Mouse (Mus musculus) embryonic fibroblast, embryonic 13.5 days (primary cell): ENCODE results near the gene Arl14. TPM values are rescaled to one million over a fixed set of nuclear protein-coding genes. Genes with fewer than 3 reads are reported as not detected.
"Not testable (repeated sequence)": the region's sequence is repeated elsewhere in the genome, so short reads cannot be mapped to it uniquely, and the experiment has no call there.

Source experiments
- H3K27ac ChIP-seq: 2 replicates; pipeline ENCODE4 v1.5.1; 2012; ENCODE audit warnings: low read length, control low read depth, inconsistent platforms; ENCODE audit not compliant: insufficient read depth
- H3K4me1 ChIP-seq: 2 replicates; pipeline ENCODE4 v1.6.1; 2011; ENCODE audit warnings: low read length; ENCODE audit not compliant: control insufficient read depth, insufficient read depth
- H3K4me3 ChIP-seq: 2 replicates; pipeline ENCODE4 v1.5.1; 2011; ENCODE audit warnings: mild to moderate bottlenecking, control low read depth, low read length; ENCODE audit not compliant: insufficient read depth
- CTCF ChIP-seq: IDR thresholded peaks from 2 replicates; pipeline ENCODE4 v1.5.1; 2011; ENCODE audit warnings: mild to moderate bottlenecking, control low read depth, low read length, moderate library complexity, borderline replicate concordance; ENCODE audit not compliant: insufficient read depth
- POLR2A ChIP-seq: IDR thresholded peaks from 2 replicates; pipeline ENCODE4 v1.6.1; 2011; ENCODE audit warnings: low read depth, mild to moderate bottlenecking, control low read depth, low read length, moderate library complexity
- polyA plus RNA-seq: library from polyadenylated mRNA; stranded (reverse); fragments of >200 nt; gene quantifications from 2 replicates; pipeline ENCODE4 v1.2.4, GENCODE M21; 2011; ENCODE audit warnings: low read depth; ENCODE audit not compliant: missing spikeins, insufficient read length

The Arl14 gene
- polyA plus RNA-seq, 1 experiment, result not detected

DNA sequence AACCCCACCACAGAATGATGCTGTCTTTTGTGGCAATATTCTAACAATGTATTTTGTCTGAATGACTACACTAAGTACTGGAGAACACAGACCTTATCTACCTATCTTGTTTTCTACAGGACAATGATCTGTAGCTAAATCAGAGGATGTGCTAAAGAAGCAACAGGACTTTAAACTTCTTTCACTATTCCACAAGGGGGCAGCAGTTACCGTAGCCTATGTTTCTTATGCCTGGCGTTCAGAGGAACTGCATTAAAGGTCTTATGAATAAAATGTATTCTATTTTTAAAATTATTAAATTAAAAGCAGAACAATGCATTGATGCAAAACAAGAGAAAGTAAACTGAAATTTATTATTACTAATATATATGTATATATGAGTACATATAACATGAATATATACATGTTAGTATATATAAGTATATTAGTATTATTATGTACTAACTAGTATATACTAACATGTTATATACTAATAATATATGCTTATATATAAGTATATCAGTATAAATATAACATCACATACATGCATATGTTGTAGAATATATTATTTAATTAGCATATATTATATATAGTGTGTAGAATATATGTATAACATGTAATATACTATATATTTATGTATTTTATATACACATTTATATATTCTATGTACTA is 35.0 kb downstream of the Arl14 start:
- peaks cover 9% of the 10 kb centered on the region for H3K4me1 ChIP-seq
- H3K27ac ChIP-seq, result no peak overlapping the region
- TF ChIP-seq CTCF (no peak), POLR2A (no peak)
- no peak overlapping the region for H3K4me3 ChIP-seq

DNA sequence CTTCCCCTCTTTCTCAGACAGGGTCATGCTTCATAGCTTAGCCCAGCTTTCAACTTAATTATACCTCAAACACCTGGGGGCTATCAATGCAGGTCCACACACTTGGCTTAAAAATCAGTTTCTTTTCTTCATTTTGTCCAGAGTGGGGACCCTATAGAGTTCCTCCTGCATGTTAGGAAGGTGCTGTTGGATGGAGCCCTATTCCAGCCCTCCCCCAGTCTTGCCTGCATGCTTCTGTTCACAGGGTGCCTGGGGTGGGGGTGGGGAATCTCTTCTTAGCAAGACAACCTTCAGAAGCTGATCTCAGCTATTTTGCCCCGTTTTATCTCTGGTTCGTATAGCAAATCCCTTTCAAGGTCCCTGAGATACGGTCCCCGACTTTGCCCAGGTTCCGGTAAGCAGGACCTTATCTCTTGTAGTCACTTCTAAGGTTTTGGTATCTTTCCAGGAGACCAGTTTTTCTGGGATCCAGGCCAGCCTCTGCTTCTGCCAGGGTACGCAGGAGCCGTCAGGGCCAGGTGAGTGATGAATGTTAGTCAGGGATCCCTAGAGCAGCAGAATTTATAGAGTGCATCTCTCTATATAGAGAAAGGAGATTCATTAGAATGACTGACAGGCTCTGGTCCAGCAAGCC is 40.9 kb downstream of the Arl14 start:
- no peak for TF ChIP-seq POLR2A
- no peak for TF ChIP-seq CTCF
- no peak overlapping the region for H3K4me3 ChIP-seq
- no peak overlapping the region for H3K27ac ChIP-seq
- peaks cover 5% of the 10 kb centered on the region; the same call in 1 of the 2 replicates for H3K4me1 ChIP-seq

DNA sequence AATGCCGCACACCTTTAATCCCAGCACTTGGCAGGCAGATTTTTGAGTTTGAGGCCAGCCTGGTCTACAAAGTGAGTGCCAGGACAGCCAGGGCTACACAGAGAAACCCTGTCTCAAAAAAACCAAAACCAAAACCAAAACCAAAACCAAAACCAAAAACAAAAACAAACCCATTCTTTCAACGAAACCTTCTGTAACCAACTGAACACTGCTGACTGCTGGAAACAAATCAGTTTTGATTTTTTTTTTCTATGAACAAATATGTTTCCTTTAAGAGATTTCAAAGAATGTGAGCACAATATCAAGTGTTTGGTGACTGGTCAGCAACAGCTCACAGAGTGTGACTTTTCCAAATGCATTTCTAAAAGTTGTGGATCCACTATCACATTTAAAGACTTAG is 42.1 kb downstream of the Arl14 start:
- not testable (repeated sequence) for H3K4me3 ChIP-seq

DNA sequence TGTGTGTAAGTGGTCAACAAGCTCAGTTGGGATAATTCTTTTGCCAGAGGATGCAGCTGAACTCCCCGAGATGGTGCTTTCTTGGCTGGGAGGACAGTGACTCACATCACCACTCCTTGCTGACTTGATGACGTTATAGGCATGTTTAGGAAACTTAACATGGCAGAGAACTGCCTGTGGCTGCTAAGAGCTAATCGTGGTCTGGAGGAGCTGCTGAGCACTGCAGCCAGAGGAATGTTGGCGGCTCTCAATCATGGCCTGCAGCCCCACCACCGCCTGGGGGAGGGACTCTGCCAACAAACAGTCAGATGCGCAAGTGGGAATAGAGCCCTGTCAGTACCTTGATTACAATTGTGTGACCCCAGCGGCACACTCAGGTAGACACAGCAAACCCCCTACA is 49.6 kb downstream of the Arl14 start:
- Histone ChIP-seq H3K27ac (no peak overlapping the region), H3K4me1 (no peaks in the 10 kb centered on the region), H3K4me3 (no peak overlapping the region)
- no peak for TF ChIP-seq POLR2A
- no peak for TF ChIP-seq CTCF

More for the DNA sequence above, 42.1 kb downstream of the Arl14 start:
- not testable (repeated sequence) for H3K27ac ChIP-seq, H3K4me1 ChIP-seq

Other genes with a start within 250 kb of the Arl14 start
- gene Ift80, start 217.8 kb upstream of the Arl14 start, polyA plus RNA-seq, result 23.9 and 29.8 TPM in 2 replicates
- gene Smc4, start 217.7 kb upstream of the Arl14 start, polyA plus RNA-seq, result 95.0 and 147 TPM in 2 replicates
- gene Trim59, start 177.7 kb upstream of the Arl14 start, polyA plus RNA-seq, result 55.2 and 77.8 TPM in 2 replicates
- 77.8 and 91.2 TPM in 2 replicates for gene Kpna4, start 95.3 kb upstream of the Arl14 start, polyA plus RNA-seq
- 9.4 and 11.4 TPM in 2 replicates for gene Ppm1l, start 94.4 kb downstream of the Arl14 start, polyA plus RNA-seq